Mouse (Mus musculus) liver, embryonic 15.5 days (tissue): Measurements from ENCODE around the gene H2-Eb2. TPM values are rescaled to one million over a fixed set of nuclear protein-coding genes. Genes with fewer than 3 reads are reported as not detected.

ENCODE experiments used
- ATAC-seq: fragments of 200-750 bp; cut with Nextera tagmentation; 2 replicates; pipeline ENCODE4 v1.8.0; 2017; ENCODE audit warnings: moderate number of reproducible peaks, mild to moderate bottlenecking, moderate library complexity; ENCODE audit not compliant: insufficient read depth
- H3K27ac ChIP-seq: fragments of 300-500 bp; sonication (generic); replicated peaks from 2 replicates; pipeline ENCODE4 v1.5.1; 2015; ENCODE audit warnings: mild to moderate bottlenecking, inconsistent platforms
- H3K27me3 ChIP-seq: fragments of 300-500 bp; sonication (generic); 2 replicates; pipeline ENCODE4 v1.6.1; 2015; ENCODE audit warnings: mild to moderate bottlenecking, inconsistent platforms
- H3K36me3 ChIP-seq: fragments of 300-500 bp; sonication (generic); replicated peaks from 2 replicates; pipeline ENCODE4 v1.6.1; 2015; ENCODE audit warnings: moderate library complexity, mild to moderate bottlenecking, inconsistent platforms
- H3K4me1 ChIP-seq: fragments of 300-500 bp; sonication (generic); replicated peaks from 2 replicates; pipeline ENCODE4 v1.6.1; 2015; ENCODE audit warnings: inconsistent platforms
- H3K4me2 ChIP-seq: fragments of 300-500 bp; sonication (generic); 2 replicates; pipeline ENCODE4 v1.6.1; 2015; ENCODE audit warnings: moderate library complexity, mild to moderate bottlenecking, inconsistent platforms
- H3K4me3 ChIP-seq: fragments of 300-500 bp; sonication (generic); replicated peaks from 2 replicates; pipeline ENCODE4 v1.5.1; 2015; ENCODE audit warnings: mild to moderate bottlenecking, inconsistent platforms
- H3K9ac ChIP-seq: fragments of 300-500 bp; sonication (generic); 2 replicates; pipeline ENCODE4 v1.6.1; 2015; ENCODE audit warnings: moderate library complexity, mild to moderate bottlenecking, inconsistent platforms
- H3K9me3 ChIP-seq: fragments of 300-500 bp; sonication (generic); replicated peaks from 2 replicates; pipeline ENCODE4 v1.6.1; 2016; ENCODE audit warnings: inconsistent platforms
- WGBS: fragments of 180-500 bp; shearing (Covaris S2); methylation state at CpG from one replicate; pipeline ENCODE4 v1.1.7; 2015; ENCODE audit warnings: mixed read lengths; ENCODE audit not compliant: insufficient replicate concordance; 5-methylcytosine and 5-hydroxymethylcytosine counted together
- polyA plus RNA-seq: library from polyadenylated mRNA; unstranded; fragments of >200 nt; fragmentation: Nextera tagmentation; extraction: Ambion mirVana; gene quantifications from 2 replicates; pipeline ENCODE4 v1.2.1, GENCODE M21; 2015

H2-Eb2 gene
- polyA plus RNA-seq, 1 experiment from 2014 or later: not detected

GRCm38 (mm10) chr17:34354940-34355339 is 29.5 kb downstream of the H2-Eb2 start:
- Histone ChIP-seq H3K27ac (no peak overlapping the region), H3K27me3 (peaks cover under 1% of the 10 kb centered on the region; the same call in 1 of the 2 replicates), H3K9me3 (no peaks in the 10 kb centered on the region), H3K4me3 (no peak overlapping the region), H3K4me1 (no peaks in the 10 kb centered on the region), H3K9ac (no peak overlapping the region), H3K4me2 (no peak overlapping the region), H3K36me3 (no peaks in the 10 kb centered on the region)
- 12% methylated on average over 1 of the region's 1 CpGs for WGBS
- ATAC-seq: no peak

- no peak for ATAC-seq
These were observed 37.6 kb downstream of the H2-Eb2 start for GRCm38 (mm10) chr17:34362954-34363546.

DNA sequence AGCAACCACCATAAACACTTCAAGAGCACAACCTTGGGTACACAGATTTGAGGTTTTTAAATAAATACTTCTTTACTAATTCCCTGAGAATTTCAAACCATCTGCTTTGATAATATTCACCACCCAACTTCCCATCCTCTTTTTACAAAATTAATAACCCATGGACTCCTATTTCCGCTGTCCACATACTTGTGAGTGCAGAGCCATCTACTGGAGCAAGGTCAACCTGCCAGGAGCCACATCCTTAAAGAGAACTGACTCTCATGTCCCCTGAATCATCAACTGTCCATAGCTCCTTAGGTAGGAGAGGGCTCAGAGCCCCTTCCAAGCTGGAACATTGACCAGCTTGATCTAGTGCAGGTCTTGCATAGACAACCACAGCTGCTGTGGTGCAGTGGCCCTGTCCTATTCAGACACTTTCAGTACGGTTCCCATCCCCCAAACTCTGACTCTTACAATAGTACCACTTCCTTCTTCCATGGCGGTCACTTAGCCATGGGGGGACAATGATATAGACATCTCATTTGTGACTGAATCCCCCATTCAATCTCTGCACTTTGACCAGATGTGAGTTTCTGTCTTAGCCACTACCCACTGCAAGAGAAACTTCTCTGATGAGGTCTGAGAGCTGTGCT is 38.3 kb downstream of the H2-Eb2 start:
- Histone ChIP-seq H3K36me3 (no peaks in the 10 kb centered on the region), H3K27ac (no peak overlapping the region), H3K4me3 (no peak overlapping the region), H3K4me1 (no peaks in the 10 kb centered on the region), H3K9me3 (no peaks in the 10 kb centered on the region), H3K27me3 (no peaks in the 10 kb centered on the region), H3K4me2 (no peak overlapping the region), H3K9ac (no peak overlapping the region)
- no peak for ATAC-seq
- 47% methylated on average over 3 of the region's 3 CpGs for WGBS

More at GRCm38 (mm10) chr17:34362954-34363546, 37.6 kb downstream of the H2-Eb2 start:
- no peaks in the 10 kb centered on the region for H3K9me3 ChIP-seq
- H3K4me3 ChIP-seq: no peak overlapping the region
- WGBS: 67% methylated on average over 15 of the region's 15 CpGs
- no peak overlapping the region for H3K9ac ChIP-seq
- H3K27me3 ChIP-seq: no peaks in the 10 kb centered on the region
- no peak overlapping the region for H3K27ac ChIP-seq
- no peak overlapping the region for H3K4me2 ChIP-seq
- no peaks in the 10 kb centered on the region for H3K4me1 ChIP-seq
- H3K36me3 ChIP-seq: no peaks in the 10 kb centered on the region

- no peak overlapping the region for H3K4me2 ChIP-seq
- no peak for ATAC-seq
- H3K9me3 ChIP-seq: no peaks in the 10 kb centered on the region
- no peak overlapping the region for H3K9ac ChIP-seq
- H3K27me3 ChIP-seq: no peaks in the 10 kb centered on the region
- H3K4me3 ChIP-seq: no peak overlapping the region
- H3K4me1 ChIP-seq: no peaks in the 10 kb centered on the region
- WGBS: 54% methylated on average over 10 of the region's 10 CpGs
- H3K36me3 ChIP-seq: no peaks in the 10 kb centered on the region
- H3K27ac ChIP-seq: no peak overlapping the region
These were observed 39.6 kb downstream of the H2-Eb2 start for GRCm38 (mm10) chr17:34365031-34365430.

GRCm38 (mm10) chr17:34370563-34370962 is 45.1 kb downstream of the H2-Eb2 start:
- H3K4me2 ChIP-seq: no peak overlapping the region
- H3K9ac ChIP-seq: no peak overlapping the region
- ATAC-seq: no peak
- no peaks in the 10 kb centered on the region for H3K9me3 ChIP-seq
- no peaks in the 10 kb centered on the region for H3K27me3 ChIP-seq
- no peaks in the 10 kb centered on the region for H3K4me1 ChIP-seq
- 54% methylated on average over 4 of the region's 4 CpGs for WGBS
- H3K4me3 ChIP-seq: no peak overlapping the region
- no peak overlapping the region for H3K27ac ChIP-seq
- no peaks in the 10 kb centered on the region for H3K36me3 ChIP-seq

DNA sequence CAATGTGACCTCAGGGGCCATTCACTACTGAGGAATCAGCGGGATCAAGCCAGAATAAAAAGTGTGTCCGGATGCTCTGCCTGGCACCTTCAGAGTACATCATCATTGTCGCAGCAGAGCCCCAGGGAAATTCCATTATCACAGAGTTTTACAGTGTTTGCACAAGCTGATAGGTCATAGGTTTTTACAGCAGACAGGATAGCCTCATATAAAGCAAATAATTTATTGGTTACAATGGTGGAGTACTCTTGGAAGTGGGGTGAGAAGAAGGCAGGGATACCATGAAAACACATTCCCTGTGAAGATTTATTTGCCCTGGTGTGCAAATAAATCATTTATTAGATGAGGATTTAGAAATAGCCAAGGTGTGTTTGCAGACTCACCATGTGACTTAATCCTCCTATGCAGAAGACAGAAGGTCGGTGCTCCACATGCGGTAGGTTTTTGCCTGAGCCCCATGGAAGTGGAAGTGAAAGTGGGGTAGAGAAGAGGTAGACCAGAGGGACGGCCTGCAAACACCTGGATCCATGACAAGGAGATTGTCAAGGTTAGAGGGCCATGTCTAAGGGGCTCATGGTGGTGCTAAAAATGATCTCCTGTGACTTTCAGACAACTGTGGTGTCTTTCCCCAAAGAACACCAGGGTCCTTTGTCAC is 47.7 kb downstream of the H2-Eb2 start:
- no peaks in the 10 kb centered on the region for H3K9me3 ChIP-seq
- H3K36me3 ChIP-seq: no peaks in the 10 kb centered on the region
- H3K27ac ChIP-seq: no peak overlapping the region
- 58% methylated on average over 6 of the region's 6 CpGs for WGBS
- H3K27me3 ChIP-seq: no peaks in the 10 kb centered on the region
- no peak for ATAC-seq
- no peak overlapping the region for H3K9ac ChIP-seq
- no peak overlapping the region for H3K4me2 ChIP-seq
- H3K4me1 ChIP-seq: no peaks in the 10 kb centered on the region
- H3K4me3 ChIP-seq: no peak overlapping the region

GRCm38 (mm10) chr17:34376847-34377246 is 51.4 kb downstream of the H2-Eb2 start, which contains the start of gene Btnl1:
TSS of gene Btnl1 (plus strand) at chr17:34377132.
- H3K4me1 ChIP-seq: no peaks in the 10 kb centered on the region
- no peak within 1 kb of the TSS for H3K4me2 ChIP-seq
- H3K27me3 ChIP-seq: no peaks in the 10 kb centered on the region
- H3K9ac ChIP-seq: no peak within 1 kb of the TSS
- 49% methylated on average over 2 of the region's 2 CpGs for WGBS
- no peak for ATAC-seq
- no peak within 1 kb of the TSS for H3K27ac ChIP-seq
- H3K9me3 ChIP-seq: no peaks in the 10 kb centered on the region
- H3K36me3 ChIP-seq: no peaks in the 10 kb centered on the region
- no peak within 1 kb of the TSS for H3K4me3 ChIP-seq

- Histone ChIP-seq H3K9ac (no peak overlapping the region), H3K4me1 (no peaks in the 10 kb centered on the region), H3K36me3 (no peaks in the 10 kb centered on the region), H3K27me3 (no peaks in the 10 kb centered on the region), H3K4me3 (no peak overlapping the region), H3K9me3 (no peaks in the 10 kb centered on the region), H3K4me2 (no peak overlapping the region), H3K27ac (no peak overlapping the region)
- WGBS: 38% methylated on average over 6 of the region's 6 CpGs
- no peak for ATAC-seq
These were observed 52.2 kb downstream of the H2-Eb2 start for GRCm38 (mm10) chr17:34377450-34378209.

GRCm38 (mm10) chr17:34378716-34379115 is 53.3 kb downstream of the H2-Eb2 start:
- 60% methylated on average over 2 of the region's 2 CpGs for WGBS
- H3K9me3 ChIP-seq: no peaks in the 10 kb centered on the region
- no peak overlapping the region for H3K4me3 ChIP-seq
- H3K4me2 ChIP-seq: no peak overlapping the region
- no peak overlapping the region for H3K9ac ChIP-seq
- no peaks in the 10 kb centered on the region for H3K36me3 ChIP-seq
- H3K4me1 ChIP-seq: no peaks in the 10 kb centered on the region
- H3K27me3 ChIP-seq: no peaks in the 10 kb centered on the region
- H3K27ac ChIP-seq: no peak overlapping the region
- ATAC-seq: no peak

- Histone ChIP-seq H3K9me3 (no peaks in the 10 kb centered on the region), H3K9ac (no peak overlapping the region), H3K4me1 (no peaks in the 10 kb centered on the region), H3K27me3 (no peaks in the 10 kb centered on the region), H3K4me3 (no peak overlapping the region), H3K4me2 (no peak overlapping the region), H3K36me3 (no peaks in the 10 kb centered on the region), H3K27ac (no peak overlapping the region)
- 76% methylated on average over 7 of the region's 7 CpGs for WGBS
- ATAC-seq: no peak
These were observed 54.0 kb downstream of the H2-Eb2 start for GRCm38 (mm10) chr17:34379451-34379850.

- no peak for ATAC-seq
- Histone ChIP-seq H3K9ac (no peak overlapping the region), H3K36me3 (no peaks in the 10 kb centered on the region), H3K4me2 (no peak overlapping the region), H3K4me1 (no peaks in the 10 kb centered on the region), H3K9me3 (no peaks in the 10 kb centered on the region), H3K4me3 (no peak overlapping the region), H3K27me3 (no peaks in the 10 kb centered on the region), H3K27ac (no peak overlapping the region)
- WGBS: 60% methylated on average over 11 of the region's 11 CpGs
These were observed 56.4 kb downstream of the H2-Eb2 start for GRCm38 (mm10) chr17:34381876-34382275.
